Mouse (Mus musculus): ENCODE measurements around the gene Cyp26a1.

- TF ChIP-seq CTCF (IDR thresholded peaks at IDR 0.05; ENCODE audit: low read depth), result no peak
- no peak for TF ChIP-seq EP300 (IDR thresholded peaks at IDR 0.05; ENCODE audit: low read depth)
Measured at GRCm38 (mm10) chr19:37714681-37715080, 17.1 kb downstream of the Cyp26a1 start.
